Mouse (Mus musculus) CH12.LX (cell line): ENCODE data around the gene Pdpk1. TPM values are rescaled to one million over a fixed set of nuclear protein-coding genes. Genes with fewer than 3 reads are reported as not detected.

Source experiments
- DNase-seq: peaks from one replicate; pipeline ENCODE4 v3.0.0-alpha.2; 2013; ENCODE audit errors: extremely low read depth
- H3K27ac ChIP-seq: 2 replicates; pipeline ENCODE4 v1.5.1; 2012; ENCODE audit warnings: low read depth, mild to moderate bottlenecking, control low read depth, moderate library complexity; ENCODE audit not compliant: insufficient read depth
- H3K27me3 ChIP-seq: replicated peaks from 2 replicates; pipeline ENCODE3; 2012; ENCODE audit warnings: inconsistent platforms
- H3K36me3 ChIP-seq, 2 experiments: replicated peaks in 1 of 2; 2 replicates each; pipeline versions ENCODE3 to v1.6.1; 2012; ENCODE audit warnings: inconsistent platforms in 1 of 2, low read length in 1 of 2, mild to moderate bottlenecking in 1 of 2, mixed read lengths in 1 of 2, moderate library complexity in 1 of 2; ENCODE audit not compliant: control insufficient read depth in 1 of 2, insufficient read depth in 1 of 2
- H3K4me1 ChIP-seq, 2 experiments: 2 replicates each; pipeline ENCODE4 v1.6.1; 2012; ENCODE audit warnings: inconsistent platforms in 1 of 2, moderate library complexity in 1 of 2; ENCODE audit not compliant: insufficient read depth in 2 of 2, control insufficient read depth in 1 of 2
- H3K4me2 ChIP-seq: 2 replicates; pipeline ENCODE4 v1.6.1; 2012; ENCODE audit warnings: low read depth, mild to moderate bottlenecking, control low read depth; ENCODE audit not compliant: poor library complexity, insufficient read depth, severe bottlenecking
- H3K4me3 ChIP-seq, 3 experiments: fragments of 150-350 bp in 1 of 3; sonication (generic) in 1 of 3; replicated peaks in 1 of 3; 2 replicates each; pipeline versions ENCODE3 to v1.5.1; 2011 to 2012; ENCODE audit warnings: low read depth in 2 of 3, low read length in 2 of 3, mild to moderate bottlenecking in 2 of 3, moderate library complexity in 2 of 3, control low read depth in 1 of 3, improper control_type of control experiment in 1 of 3, inconsistent platforms in 1 of 3, mixed read lengths in 1 of 3; ENCODE audit not compliant: poor library complexity in 1 of 3
- H3K79me2 ChIP-seq: replicated peaks from 2 replicates; pipeline ENCODE4 v1.6.1; 2012; ENCODE audit warnings: mild to moderate bottlenecking, moderate library complexity; ENCODE audit not compliant: control insufficient read depth, poor library complexity, insufficient read depth, severe bottlenecking; ENCODE audit errors: extremely low read depth
- H3K9ac ChIP-seq: 2 replicates; pipeline ENCODE4 v1.6.1; 2012; ENCODE audit warnings: low read depth, mild to moderate bottlenecking, control low read depth, moderate library complexity; ENCODE audit not compliant: insufficient read depth
- H3K9me3 ChIP-seq: replicated peaks from 2 replicates; pipeline ENCODE3; 2012; ENCODE audit warnings: low read length, inconsistent platforms, mixed read lengths
- ELF1 ChIP-seq: IDR thresholded peaks from 2 replicates; pipeline ENCODE4 v1.6.1; 2014; ENCODE audit warnings: low read depth, mild to moderate bottlenecking, inconsistent platforms, low read length, improper control_type of control experiment
- GABPA ChIP-seq: IDR thresholded peaks from 2 replicates; pipeline ENCODE4 v1.6.1; 2012; ENCODE audit warnings: low read depth, low read length, improper control_type of control experiment, inconsistent platforms; ENCODE audit not compliant: insufficient replicate concordance
- JUND ChIP-seq: conservative IDR thresholded peaks from 2 replicates; pipeline ENCODE4 v1.6.1; 2011; ENCODE audit warnings: low read depth, low read length, improper control_type of control experiment
- MAFK ChIP-seq: IDR thresholded peaks from 2 replicates; pipeline ENCODE4 v1.6.1; 2011; ENCODE audit warnings: low read length, improper control_type of control experiment; ENCODE audit not compliant: insufficient replicate concordance
- MAX ChIP-seq: IDR thresholded peaks from 2 replicates; pipeline ENCODE4 v1.6.1; 2011; ENCODE audit warnings: low read length, improper control_type of control experiment
- MEF2A ChIP-seq: IDR thresholded peaks from 2 replicates; pipeline ENCODE4 v1.6.1; 2014; ENCODE audit warnings: low read depth, mild to moderate bottlenecking, inconsistent platforms, low read length, improper control_type of control experiment, borderline replicate concordance
- MXI1 ChIP-seq: IDR thresholded peaks from 2 replicates; pipeline ENCODE4 v1.6.1; 2011; ENCODE audit warnings: mild to moderate bottlenecking, low read depth, low read length, improper control_type of control experiment
- NELFE ChIP-seq: IDR thresholded peaks from 2 replicates; pipeline ENCODE4 v1.6.1; 2011; ENCODE audit warnings: low read depth, low read length, improper control_type of control experiment
- POLR2A ChIP-seq: IDR thresholded peaks from 2 replicates; pipeline ENCODE4 v1.6.1; 2011; ENCODE audit warnings: low read depth, mild to moderate bottlenecking, improper control_type of control experiment, low read length
- SIN3A ChIP-seq: IDR thresholded peaks from 2 replicates; pipeline ENCODE4 v1.6.1; 2012; ENCODE audit warnings: low read length, improper control_type of control experiment, inconsistent platforms
- TBP ChIP-seq: conservative IDR thresholded peaks from 2 replicates; pipeline ENCODE4 v1.6.1; 2011; ENCODE audit warnings: low read depth, low read length, improper control_type of control experiment
- ZC3H11A ChIP-seq: IDR thresholded peaks from 2 replicates; pipeline ENCODE4 v1.6.1; 2012; ENCODE audit warnings: low read depth, mild to moderate bottlenecking, inconsistent platforms, low read length, improper control_type of control experiment
- ZMIZ1 ChIP-seq: IDR thresholded peaks from 2 replicates; pipeline ENCODE4 v1.6.1; 2012; ENCODE audit warnings: low read depth, mild to moderate bottlenecking, inconsistent platforms, low read length, improper control_type of control experiment
- ZNF384 ChIP-seq: IDR thresholded peaks from 2 replicates; pipeline ENCODE4 v1.6.1; 2012; ENCODE audit warnings: low read depth, low read length, improper control_type of control experiment, inconsistent platforms
- dilution Hi-C: fragments of 300-500 bp; cut with MboI; formaldehyde crosslinking; loops from 2 replicates; pipeline ENCODE4 v1.14.3; 2020; ENCODE audit warnings: low sequenced_read_pairs; ENCODE audit not compliant: extremely low pct_unique_long_range_greater_than_20kb, extremely low pct_ligation_motif_present
- in situ Hi-C: fragments of 300-500 bp; cut with MboI; formaldehyde crosslinking; loops from 3 replicates; pipeline ENCODE4 v1.14.3; 2019; ENCODE audit warnings: low sequenced_read_pairs, low pct_ligation_motif_present, low pct_unique_long_range_greater_than_20kb, mixed read lengths
- polyA plus RNA-seq: library from polyadenylated mRNA; unstranded; fragments of >175 nt; gene quantifications from 2 replicates; pipeline ENCODE4 v1.2.1, GENCODE M21; 2012; ENCODE audit warnings: low read depth; ENCODE audit not compliant: insufficient read length
- total RNA-seq, 2 experiments: library from RNA; depleted of rRNA; stranded (reverse); fragments of 300-350 nt in 1 of 2; fragments of >200 nt in 1 of 2; gene quantifications; 2 replicates each; pipeline ENCODE4 v1.2.3; 2012 to 2014

Pdpk1 gene
- total and polyA plus RNA-seq, 3 experiments, result 12.2 to 17.0 (median 15.9) TPM

GRCm38 (mm10) chr17:24167891-24168505, 17.3 kb upstream of the Pdpk1 start:
- no peak for DNase-seq
- peak overlapping the region; percentile 83 for H3K9ac ChIP-seq
- dilution Hi-C loops, result no loop called here
- H3K9me3 ChIP-seq, result no peaks in the 10 kb centered on the region
- H3K79me2 ChIP-seq, result peaks cover 26% of the 10 kb centered on the region
- peak overlapping the region; percentile 78 to 96 (median 84) for H3K4me3 ChIP-seq
- no peak overlapping the region for H3K27ac ChIP-seq
- no peaks in the 10 kb centered on the region for H3K27me3 ChIP-seq
- TF ChIP-seq GABPA (no peak), JUND (no peak), ZMIZ1 (no peak), ZNF384 (no peak)
- H3K4me1 ChIP-seq, result peaks cover 17 to 56% of the 10 kb centered on the region in 2 experiments
- H3K36me3 ChIP-seq, result peaks cover 33 to 41% of the 10 kb centered on the region in 2 experiments
- peak overlapping the region; percentile 75 for H3K4me2 ChIP-seq
- in situ Hi-C loops, result loop anchor here (5.0 kb wide), 1 partner anchor 129 kb away; no protein-coding TSS in a partner anchor

DNA sequence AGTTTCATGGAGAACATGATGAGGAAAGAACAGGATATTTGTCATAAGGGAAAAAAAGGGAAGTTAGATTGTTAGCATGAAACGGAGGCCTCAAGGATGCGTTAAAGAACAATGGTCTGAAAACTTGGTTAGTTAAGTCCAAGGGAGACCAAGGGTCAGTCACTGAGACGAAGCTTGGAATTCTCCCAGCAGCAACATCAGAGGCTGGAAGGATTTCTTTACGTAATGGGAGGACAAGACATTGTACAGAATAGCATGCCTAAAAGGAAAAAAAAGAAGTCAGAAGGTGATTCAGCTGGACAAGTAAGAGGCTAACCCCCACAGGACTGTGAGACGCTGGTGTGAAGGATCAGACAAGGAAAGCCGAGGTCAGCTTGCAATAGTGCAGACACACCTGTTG, 16.4 kb upstream of the Pdpk1 start:
- Histone ChIP-seq H3K9ac (no peak overlapping the region), H3K9me3 (no peaks in the 10 kb centered on the region), H3K36me3 (peaks cover 33 to 45% of the 10 kb centered on the region in 2 experiments), H3K4me3 (no peak overlapping the region), H3K4me2 (no peak overlapping the region), H3K79me2 (peaks cover 26% of the 10 kb centered on the region), H3K27ac (no peak overlapping the region), H3K4me1 (peaks cover 17 to 48% of the 10 kb centered on the region in 2 experiments), H3K27me3 (no peaks in the 10 kb centered on the region)
- TF ChIP-seq ELF1, result no peak
- no peak for TF ChIP-seq SIN3A
- no peak for TF ChIP-seq NELFE
- TF ChIP-seq MAFK, result no peak
- no peak for TF ChIP-seq MXI1
- dilution Hi-C loops, result no loop called here
- in situ Hi-C loops, result loop anchor here (5.0 kb wide), 1 partner anchor 130 kb away; no protein-coding TSS in a partner anchor
- no peak for DNase-seq

DNA sequence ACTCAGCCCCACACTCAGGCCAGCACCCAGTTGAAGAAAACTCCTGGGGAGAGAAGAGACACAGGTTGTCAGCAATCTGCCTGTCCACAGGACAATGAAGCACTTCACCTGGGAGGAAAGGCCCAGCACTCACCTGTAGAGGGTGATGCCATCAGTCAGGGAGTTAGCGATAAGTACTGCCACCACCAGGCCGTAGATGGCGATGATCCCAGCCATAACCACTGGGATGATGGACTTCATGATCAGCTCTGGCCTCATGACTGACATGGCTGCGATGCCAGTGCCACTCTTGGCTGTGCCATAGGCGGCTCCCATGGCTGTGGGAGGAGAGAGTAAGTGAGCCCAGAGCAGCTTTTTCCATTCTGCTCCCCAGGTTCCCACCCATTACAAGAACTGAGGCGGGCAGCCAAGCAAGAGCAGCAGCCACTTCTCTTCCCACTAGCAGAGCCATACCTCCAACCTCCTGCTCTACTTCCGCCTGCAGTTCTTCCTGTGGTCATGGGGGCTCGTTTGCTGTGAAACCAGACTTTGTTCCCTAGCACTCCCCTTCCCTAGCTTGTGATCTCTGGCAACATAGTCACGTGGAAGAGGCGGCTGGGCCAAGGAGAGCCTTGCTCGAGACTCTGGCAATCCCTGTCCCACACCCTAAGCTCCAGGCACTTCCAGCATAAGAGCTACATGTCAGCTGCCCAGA, 14.0 kb upstream of the Pdpk1 start:
- no peak overlapping the region for H3K4me2 ChIP-seq
- dilution Hi-C loops, result no loop called here
- no peak overlapping the region for H3K27ac ChIP-seq
- TF ChIP-seq MEF2A, result no peak
- no peak for TF ChIP-seq GABPA
- no peak for TF ChIP-seq POLR2A
- no peak for TF ChIP-seq ZNF384
- no peak for TF ChIP-seq TBP
- no peak for TF ChIP-seq MAX
- TF ChIP-seq ZC3H11A, result no peak
- no peak for DNase-seq
- H3K4me1 ChIP-seq, result peaks cover 3 to 26% of the 10 kb centered on the region in 2 experiments
- H3K9me3 ChIP-seq, result no peaks in the 10 kb centered on the region
- in situ Hi-C loops, result loop anchor here (5.0 kb wide), 1 partner anchor 133 kb away; no protein-coding TSS in a partner anchor
- H3K79me2 ChIP-seq, result peaks cover 26% of the 10 kb centered on the region
- no peak overlapping the region for H3K4me3 ChIP-seq
- H3K36me3 ChIP-seq, result peaks cover 33 to 47% of the 10 kb centered on the region in 2 experiments
- H3K9ac ChIP-seq, result no peak overlapping the region
- no peaks in the 10 kb centered on the region for H3K27me3 ChIP-seq
